Mouse (Mus musculus) c-Kit-negative CD71-positive TER-119-positive erythroid progenitor cells, embryonic 14.5 days (primary cell): ENCODE data around the gene Chil1.

Source experiments
- DNase-seq: peaks from one replicate; pipeline ENCODE4 v3.0.0-alpha.2; 2013; ENCODE audit warnings: low read depth, low spot score

Gene Chil1

GRCm38 (mm10) chr1:134229806-134230575 is 48.0 kb downstream of the Chil1 start:
- DNase-seq: no peak

- no peak for DNase-seq
Measured at GRCm38 (mm10) chr1:134230638-134231228, 48.8 kb downstream of the Chil1 start.

DNA sequence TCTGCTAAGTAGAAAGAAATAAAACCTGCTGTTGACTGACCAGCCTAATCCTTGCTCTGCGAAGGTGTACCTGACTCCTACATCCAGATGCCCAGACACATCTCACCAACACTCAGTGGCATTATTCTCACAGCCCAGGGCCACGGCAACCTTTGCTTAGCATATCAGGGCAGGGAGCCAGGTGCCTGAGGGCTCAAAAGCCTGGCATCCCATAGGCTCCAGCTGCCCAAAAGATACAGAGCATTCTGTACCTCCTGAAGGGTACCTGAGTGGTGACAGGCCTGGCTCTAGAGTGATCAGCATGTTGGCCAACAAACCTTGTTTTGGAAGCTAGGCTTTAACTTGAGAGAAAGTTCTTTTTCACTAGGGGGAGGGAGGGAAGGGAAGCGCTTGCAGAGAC is 49.3 kb downstream of the Chil1 start:
- no peak for DNase-seq

DNA sequence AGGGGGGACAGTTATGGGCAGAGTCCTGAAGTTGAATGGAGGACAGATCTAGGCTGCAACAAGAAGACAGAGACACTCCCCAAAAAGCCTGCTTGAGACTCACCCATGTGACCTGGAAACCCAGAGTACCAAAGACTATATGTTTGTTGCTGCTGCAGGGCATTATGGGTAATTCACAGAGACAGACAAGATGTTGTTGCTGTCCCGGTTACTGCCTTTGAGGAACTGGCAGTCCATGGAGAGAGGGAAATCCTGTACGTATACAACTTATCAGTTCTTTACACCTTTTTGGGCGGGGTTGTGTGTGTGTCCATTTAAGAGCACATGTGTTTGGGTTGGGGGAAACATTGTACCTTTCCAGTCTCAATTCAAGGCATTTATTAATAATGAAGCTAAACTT is 49.7 kb downstream of the Chil1 start:
- DNase-seq: no peak

DNA sequence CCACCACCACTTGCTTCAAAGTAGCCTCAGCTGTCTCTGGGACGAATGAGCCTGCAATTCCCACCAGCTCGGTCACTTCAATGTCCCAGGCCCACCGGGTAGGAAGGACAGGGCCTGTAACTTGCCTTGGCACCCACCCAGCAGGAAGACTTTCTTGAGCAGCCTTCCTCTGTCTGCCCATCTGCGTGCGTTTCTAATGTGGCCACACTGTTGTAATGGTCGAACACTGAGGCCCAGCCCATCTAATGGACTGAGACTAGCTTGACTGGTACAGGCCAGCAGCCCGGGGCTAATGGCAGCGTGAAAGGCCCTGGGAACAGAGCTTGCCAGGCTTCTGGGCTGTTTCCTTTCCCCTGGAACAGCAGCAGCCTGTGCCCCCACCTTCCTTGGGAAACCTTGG is 50.4 kb downstream of the Chil1 start:
- DNase-seq: no peak

DNA sequence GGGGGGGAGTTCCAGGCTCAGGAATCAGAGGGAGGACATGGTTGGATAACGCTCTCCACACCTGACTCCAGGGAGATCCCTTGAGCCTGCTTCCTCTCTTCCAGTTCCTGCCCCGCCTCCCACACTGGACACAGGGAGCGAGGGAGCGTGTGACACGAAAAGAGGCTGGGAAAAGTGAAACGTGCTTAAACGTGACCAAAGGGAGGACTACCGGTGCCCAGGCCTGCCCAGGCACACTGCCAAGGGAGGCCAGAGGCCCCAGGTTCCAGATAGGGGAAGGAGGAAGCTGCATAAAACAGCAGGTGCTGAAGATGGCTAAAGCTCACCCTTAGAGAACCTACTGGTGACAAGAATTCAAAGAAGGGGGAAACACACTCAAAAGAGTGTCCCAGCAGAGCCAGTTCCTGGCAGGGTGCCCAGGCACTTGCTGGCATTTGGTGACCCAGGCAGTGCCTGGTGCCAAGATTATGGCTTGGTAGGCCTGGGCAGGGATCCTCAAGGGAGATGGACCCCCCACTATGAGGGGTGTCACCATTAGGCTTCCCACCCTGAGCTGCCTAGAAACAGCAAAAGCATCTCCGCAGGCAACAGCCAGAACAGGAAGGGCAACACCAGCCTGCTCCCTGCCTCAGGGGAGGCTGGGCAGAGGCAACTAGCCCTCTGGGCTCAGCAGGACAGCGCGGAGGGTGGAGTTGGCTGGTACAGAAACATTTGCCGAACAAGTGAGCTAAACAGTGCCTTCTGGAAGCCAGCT is 51.0 kb downstream of the Chil1 start:
- no peak for DNase-seq

GRCm38 (mm10) chr1:134233681-134234454 is 51.9 kb downstream of the Chil1 start:
- no peak for DNase-seq

GRCm38 (mm10) chr1:134234455-134235390 is 52.7 kb downstream of the Chil1 start:
- DNase-seq: no peak

GRCm38 (mm10) chr1:134235391-134235921 is 53.5 kb downstream of the Chil1 start, which contains the start of gene Adora1:
Adora1 (minus strand) TSS chr1:134235431.
- DNase-seq: no peak

DNA sequence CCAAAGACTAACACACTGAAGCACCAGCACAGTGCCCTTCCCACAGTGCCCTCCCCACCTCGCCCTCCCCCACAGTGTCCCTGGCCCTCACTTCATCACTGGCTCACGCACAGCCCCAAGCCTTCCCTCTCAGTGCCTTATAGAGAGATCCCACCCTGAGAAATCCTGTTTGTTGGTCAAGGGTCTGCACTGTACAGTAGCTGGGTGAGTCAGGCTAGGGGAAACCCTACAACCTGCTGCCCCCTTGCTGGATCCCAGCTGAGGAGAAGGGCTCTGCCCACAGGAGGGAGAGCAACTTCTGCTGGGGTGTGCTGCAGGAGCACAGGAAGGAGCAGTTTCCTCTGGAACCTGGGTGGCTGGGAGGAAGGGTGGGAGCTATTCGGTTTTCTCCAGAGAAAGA is 54.2 kb downstream of the Chil1 start:
- DNase-seq: no peak

DNA sequence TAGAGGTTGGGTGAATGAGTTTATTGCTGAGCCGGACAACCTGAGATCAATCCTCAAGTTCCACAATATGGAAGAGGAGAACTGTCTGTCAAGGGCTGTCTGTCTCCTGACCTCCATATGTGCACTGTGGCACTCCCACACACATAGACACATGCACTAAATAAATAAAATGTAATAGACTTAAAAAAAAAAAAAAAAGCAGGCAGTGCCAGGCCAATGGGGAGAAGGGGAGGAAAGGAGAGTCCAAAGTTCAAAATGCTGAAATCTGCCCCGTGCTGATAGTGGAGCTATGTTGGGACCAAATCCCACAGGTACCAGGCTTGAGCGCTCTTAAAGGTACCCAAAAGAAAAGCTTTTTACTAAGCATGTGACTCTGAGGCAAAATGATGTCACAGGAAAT is 55.5 kb downstream of the Chil1 start:
- DNase-seq: no peak
